Mouse (Mus musculus) neural tube, embryonic 13.5 days (tissue): Measurements from ENCODE around the gene Pex11b. TPM values are rescaled to one million over a fixed set of nuclear protein-coding genes. Genes with fewer than 3 reads are reported as not detected.
"Not testable (repeated sequence)": the region's sequence is repeated elsewhere in the genome, so short reads cannot be mapped to it uniquely, and the experiment has no call there.

Experiments
- ATAC-seq: fragments of 200-750 bp; cut with Nextera tagmentation; 2 replicates; pipeline ENCODE4 v1.8.0; 2017; ENCODE audit warnings: low read depth, mild to moderate bottlenecking, moderate TSS enrichment, moderate library complexity
- H3K27ac ChIP-seq: fragments of 300-500 bp; sonication (generic); replicated peaks from 2 replicates; pipeline ENCODE4 v1.5.1; 2015; ENCODE audit warnings: moderate library complexity, mild to moderate bottlenecking, inconsistent platforms
- H3K27me3 ChIP-seq: fragments of 300-500 bp; sonication (generic); 2 replicates; pipeline ENCODE4 v1.6.1; 2015; ENCODE audit warnings: mild to moderate bottlenecking, inconsistent platforms
- H3K36me3 ChIP-seq: fragments of 300-500 bp; sonication (generic); 2 replicates; pipeline ENCODE4 v1.6.1; 2015; ENCODE audit warnings: mild to moderate bottlenecking, inconsistent platforms
- H3K4me1 ChIP-seq: fragments of 300-500 bp; sonication (generic); replicated peaks from 2 replicates; pipeline ENCODE4 v1.6.1; 2015; ENCODE audit warnings: inconsistent platforms
- H3K4me2 ChIP-seq: fragments of 300-500 bp; sonication (generic); 2 replicates; pipeline ENCODE4 v1.6.1; 2015; ENCODE audit warnings: inconsistent platforms, mild to moderate bottlenecking, moderate library complexity
- H3K4me3 ChIP-seq: fragments of 300-500 bp; sonication (generic); 2 replicates; pipeline ENCODE4 v1.5.1; 2015; ENCODE audit warnings: mild to moderate bottlenecking, inconsistent platforms
- H3K9ac ChIP-seq: fragments of 300-500 bp; sonication (generic); 2 replicates; pipeline ENCODE4 v1.6.1; 2015; ENCODE audit warnings: moderate library complexity, mild to moderate bottlenecking, inconsistent platforms
- H3K9me3 ChIP-seq: fragments of 300-500 bp; sonication (generic); 2 replicates; pipeline ENCODE4 v1.6.1; 2016; ENCODE audit warnings: inconsistent platforms
- WGBS: fragments of 180-500 bp; shearing (Covaris S2); methylation state at CpG from one replicate; pipeline ENCODE4 v1.1.7; 2015; 5-methylcytosine and 5-hydroxymethylcytosine counted together
- polyA plus RNA-seq: library from polyadenylated mRNA; unstranded; fragments of >200 nt; fragmentation: Nextera tagmentation; extraction: Ambion mirVana; gene quantifications from 2 replicates; pipeline ENCODE4 v1.2.1, GENCODE M21; 2015

Gene Pex11b
- polyA plus RNA-seq, 1 experiment from 2014 or later = 51.3 TPM

GRCm38 (mm10) chr3:96680269-96680956 lies 45.2 kb downstream of the Pex11b start:
- H3K27ac ChIP-seq = no peak overlapping the region
- 17% methylated on average over 12 of the region's 12 CpGs for WGBS
- H3K4me2 ChIP-seq = no peak overlapping the region
- H3K4me1 ChIP-seq = peaks cover 9% of the 10 kb centered on the region; the same call in 1 of the 2 replicates
- H3K36me3 ChIP-seq = no peaks in the 10 kb centered on the region
- no peaks in the 10 kb centered on the region for H3K9me3 ChIP-seq
- H3K9ac ChIP-seq = no peak overlapping the region
- 0 out of 2 replicates have a peak, but pooled peaks have one; percentile 40 for ATAC-seq
- H3K4me3 ChIP-seq = no peak overlapping the region
- peaks cover 42% of the 10 kb centered on the region for H3K27me3 ChIP-seq

- Histone ChIP-seq H3K9ac (no peak overlapping the region), H3K9me3 (no peaks in the 10 kb centered on the region), H3K36me3 (no peaks in the 10 kb centered on the region), H3K4me3 (no peak overlapping the region), H3K4me2 (no peak overlapping the region), H3K4me1 (peaks cover 9% of the 10 kb centered on the region; the same call in 1 of the 2 replicates), H3K27me3 (peaks cover 46% of the 10 kb centered on the region), H3K27ac (no peak overlapping the region)
- 85% methylated on average over 3 of the region's 3 CpGs for WGBS
- no peak for ATAC-seq
Measured at GRCm38 (mm10) chr3:96683496-96683895, 48.3 kb downstream of the Pex11b start.

GRCm38 (mm10) chr3:96684151-96684821 lies 49.1 kb downstream of the Pex11b start:
- H3K9ac ChIP-seq = peak overlapping the region; percentile 38; the same call in 1 of the 2 replicates
- no peak for ATAC-seq
- WGBS = 59% methylated on average over 17 of the region's 17 CpGs
- no peaks in the 10 kb centered on the region for H3K36me3 ChIP-seq
- no peaks in the 10 kb centered on the region for H3K9me3 ChIP-seq
- peak overlapping the region; percentile 24 for H3K4me3 ChIP-seq
- H3K27ac ChIP-seq = no peak overlapping the region
- H3K4me1 ChIP-seq = peaks cover 9% of the 10 kb centered on the region; the same call in 1 of the 2 replicates
- peaks cover 39% of the 10 kb centered on the region for H3K27me3 ChIP-seq
- H3K4me2 ChIP-seq = peak overlapping the region; percentile 51

GRCm38 (mm10) chr3:96684822-96685156 lies 49.6 kb downstream of the Pex11b start:
- peak overlapping the region; percentile 51 for H3K4me2 ChIP-seq
- no peak overlapping the region for H3K27ac ChIP-seq
- 41% methylated on average over 28 of the region's 28 CpGs for WGBS
- peaks cover 9% of the 10 kb centered on the region; the same call in 1 of the 2 replicates for H3K4me1 ChIP-seq
- H3K4me3 ChIP-seq = peak overlapping the region; percentile 24
- no peaks in the 10 kb centered on the region for H3K9me3 ChIP-seq
- ATAC-seq = no peak
- peak overlapping the region; percentile 38; the same call in 1 of the 2 replicates for H3K9ac ChIP-seq
- peaks cover 37% of the 10 kb centered on the region for H3K27me3 ChIP-seq
- H3K36me3 ChIP-seq = no peaks in the 10 kb centered on the region

GRCm38 (mm10) chr3:96686057-96686456 lies 50.9 kb downstream of the Pex11b start:
- WGBS = 95% methylated on average over 5 of the region's 5 CpGs
- ATAC-seq = not testable (repeated sequence)

GRCm38 (mm10) chr3:96688854-96689253 lies 53.7 kb downstream of the Pex11b start:
- Histone ChIP-seq H3K4me3 (no peak overlapping the region), H3K36me3 (no peaks in the 10 kb centered on the region), H3K9me3 (no peaks in the 10 kb centered on the region), H3K9ac (no peak overlapping the region), H3K27me3 (peaks cover 21% of the 10 kb centered on the region), H3K27ac (no peak overlapping the region), H3K4me1 (peaks cover 11% of the 10 kb centered on the region; the same call in 1 of the 2 replicates), H3K4me2 (no peak overlapping the region)
- WGBS = 85% methylated on average over 11 of the region's 11 CpGs
- no peak for ATAC-seq

More at GRCm38 (mm10) chr3:96686057-96686456, 50.9 kb downstream of the Pex11b start:
- Histone ChIP-seq H3K4me1 (peaks cover 11% of the 10 kb centered on the region; the same call in 1 of the 2 replicates), H3K27me3 (peaks cover 36% of the 10 kb centered on the region)
- H3K4me3 ChIP-seq, H3K9ac ChIP-seq, H3K27ac ChIP-seq, H3K36me3 ChIP-seq, H3K4me2 ChIP-seq, H3K9me3 ChIP-seq: not testable (repeated sequence)

GRCm38 (mm10) chr3:96690298-96690697 lies 55.1 kb downstream of the Pex11b start:
- Histone ChIP-seq H3K9ac (no peak overlapping the region), H3K4me3 (no peak overlapping the region), H3K27me3 (peaks cover 7% of the 10 kb centered on the region; the same call in 1 of the 2 replicates), H3K27ac (no peak overlapping the region), H3K4me1 (peaks cover 3% of the 10 kb centered on the region; the same call in 1 of the 2 replicates), H3K4me2 (no peak overlapping the region), H3K36me3 (no peaks in the 10 kb centered on the region), H3K9me3 (no peaks in the 10 kb centered on the region)
- WGBS = 67% methylated on average over 3 of the region's 3 CpGs
- no peak for ATAC-seq

- 27% methylated on average over 3 of the region's 3 CpGs for WGBS
- no peak for ATAC-seq
Measured at GRCm38 (mm10) chr3:96692506-96692905, 57.3 kb downstream of the Pex11b start.

GRCm38 (mm10) chr3:96693579-96693978 lies 58.4 kb downstream of the Pex11b start:
- H3K36me3 ChIP-seq = no peaks in the 10 kb centered on the region
- H3K9me3 ChIP-seq = no peaks in the 10 kb centered on the region
- H3K9ac ChIP-seq = no peak overlapping the region
- peaks cover 24% of the 10 kb centered on the region for H3K4me1 ChIP-seq
- H3K4me2 ChIP-seq = no peak overlapping the region
- no peak for ATAC-seq
- H3K4me3 ChIP-seq = no peak overlapping the region
- H3K27ac ChIP-seq = no peak overlapping the region
- 89% methylated on average over 1 of the region's 1 CpGs for WGBS
- H3K27me3 ChIP-seq = no peaks in the 10 kb centered on the region

More at GRCm38 (mm10) chr3:96692506-96692905, 57.3 kb downstream of the Pex11b start:
- H3K9ac ChIP-seq = no peak overlapping the region
- peaks cover 15% of the 10 kb centered on the region for H3K4me1 ChIP-seq
- H3K9me3 ChIP-seq = no peaks in the 10 kb centered on the region
- H3K4me3 ChIP-seq = no peak overlapping the region
- H3K27ac ChIP-seq = no peak overlapping the region
- H3K27me3 ChIP-seq = no peaks in the 10 kb centered on the region
- no peaks in the 10 kb centered on the region for H3K36me3 ChIP-seq
- H3K4me2 ChIP-seq = no peak overlapping the region

Other genes starting within 250 kb of the Pex11b start
- gene BC107364, start 183.1 kb upstream of the Pex11b start, polyA plus RNA-seq = not detected in 2 replicates
- gene Hfe2, start 110.2 kb upstream of the Pex11b start, polyA plus RNA-seq = 1.0 and 1.4 TPM in 2 replicates
- gene Txnip, start 77.4 kb upstream of the Pex11b start, polyA plus RNA-seq = 74.7 and 78.0 TPM in 2 replicates
- gene Gm16253, start 58.4 kb upstream of the Pex11b start, polyA plus RNA-seq = 1.2 and 1.8 TPM in 2 replicates
- 41.0 and 42.8 TPM in 2 replicates for gene Polr3gl, start 41.2 kb upstream of the Pex11b start, polyA plus RNA-seq
- 11.0 and 12.6 TPM in 2 replicates for gene Ankrd34a, start 38.7 kb upstream of the Pex11b start, polyA plus RNA-seq
- gene Lix1l, start 34.2 kb upstream of the Pex11b start, polyA plus RNA-seq = 6.0 and 7.6 TPM in 2 replicates
- 113 and 118 TPM in 2 replicates for gene Rbm8a, start 5.4 kb upstream of the Pex11b start, polyA plus RNA-seq
- 0.10 and 0.25 TPM in 2 replicates for gene Gm42957, start 98 bp downstream of the Pex11b start, polyA plus RNA-seq
- 0.92 and 1.1 TPM in 2 replicates for gene Itga10, start 10.2 kb downstream of the Pex11b start, polyA plus RNA-seq
- gene Ankrd35, start 34.8 kb downstream of the Pex11b start, polyA plus RNA-seq = 0.46 and 0.72 TPM in 2 replicates
- 31.2 and 34.6 TPM in 2 replicates for gene Pias3, start 61.0 kb downstream of the Pex11b start, polyA plus RNA-seq
- gene Nudt17, start 73.2 kb downstream of the Pex11b start, polyA plus RNA-seq = 16.2 and 17.2 TPM in 2 replicates
- 31.7 and 38.0 TPM in 2 replicates for gene Polr3c, start 92.3 kb downstream of the Pex11b start, polyA plus RNA-seq
- 76.6 and 79.9 TPM in 2 replicates for gene Rnf115, start 92.3 kb downstream of the Pex11b start, polyA plus RNA-seq
- gene Pdzk1, start 193.9 kb downstream of the Pex11b start, polyA plus RNA-seq = 0.08 TPM in 1 of 2 replicates, not detected in the other
- gene Cd160, start 194.0 kb downstream of the Pex11b start, polyA plus RNA-seq = 0.14 and 0.23 TPM in 2 replicates